Mouse (Mus musculus): ENCODE data around the gene Cspg4. TPM values are rescaled to one million over a fixed set of nuclear protein-coding genes. Genes with fewer than 3 reads are reported as not detected.
A peak's percentile ranks its signal among the peaks of the same experiment; 100 is the strongest.

Cspg4 gene
- polyA plus RNA-seq, 1 experiment from 2014 or later: 9.1 TPM

DNA sequence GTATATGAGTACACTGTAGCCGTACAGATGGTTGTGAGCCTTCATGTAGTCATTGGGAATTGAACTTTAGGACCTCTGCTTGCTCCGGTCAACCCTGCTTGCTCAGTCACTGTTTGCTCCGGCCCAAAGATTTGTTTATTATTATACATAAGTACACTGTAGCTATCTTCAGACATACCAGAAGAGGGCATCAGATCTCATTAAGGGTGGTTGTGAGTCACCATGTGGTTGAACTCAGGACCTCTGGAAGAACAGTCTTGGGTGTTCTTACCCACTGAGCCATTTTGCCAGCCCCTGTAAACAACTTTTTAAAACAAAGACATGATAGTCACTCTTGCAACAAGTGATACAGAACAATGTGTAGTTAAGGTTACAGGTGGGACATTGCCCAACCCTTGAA, 32.9 kb upstream of the Cspg4 start:
- no peak overlapping the region for H3K9ac ChIP-seq (replicated peaks; ENCODE audit: low read depth)
- 67% methylated on average over 3 of the region's 3 CpGs for WGBS
- no peaks in the 10 kb centered on the region for H3K9me3 ChIP-seq (ENCODE audit: low read length)
- DNase-seq (ENCODE audit: low spot score): no peak
- no peak for ATAC-seq
- H3K4me2 ChIP-seq (replicated peaks; ENCODE audit: low read depth, low read length): no peak overlapping the region
- H3K4me1 ChIP-seq (ENCODE audit: insufficient read depth, low read depth, low read length): no peaks in the 10 kb centered on the region
- H3K27me3 ChIP-seq (replicated peaks; ENCODE audit: insufficient read depth, low read length): no peaks in the 10 kb centered on the region
- no peak overlapping the region for H3K27ac ChIP-seq (ENCODE audit: low read length)
- TF ChIP-seq EP300 (IDR thresholded peaks at IDR 0.05) (no peak), CTCF (IDR thresholded peaks at IDR 0.05) (no peak)
- H3K4me3 ChIP-seq (ENCODE audit: low read depth, low read length): no peak overlapping the region
- H3K36me3 ChIP-seq (ENCODE audit: insufficient read depth, low read length): no peaks in the 10 kb centered on the region

DNA sequence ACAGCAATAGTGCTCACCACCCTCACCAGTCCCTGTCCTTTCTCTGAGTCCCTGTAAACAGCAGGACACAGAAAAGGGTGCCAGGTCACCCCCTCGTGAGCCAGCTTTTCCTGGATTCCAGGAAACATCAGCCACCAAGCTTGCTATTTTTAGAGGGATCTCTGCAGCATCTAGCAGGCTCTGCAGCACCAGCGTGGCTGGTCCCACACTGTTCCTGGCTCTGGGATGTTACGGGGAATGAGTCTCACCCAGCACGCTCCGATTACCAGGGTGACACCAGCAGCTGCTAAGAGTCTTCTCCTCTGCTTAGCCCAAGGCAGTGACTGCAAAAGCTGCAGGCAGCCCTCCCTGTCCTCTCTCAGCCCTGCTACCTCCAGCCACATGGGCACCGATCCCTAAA, 31.9 kb upstream of the Cspg4 start:
- no peaks in the 10 kb centered on the region for H3K27me3 ChIP-seq (replicated peaks; ENCODE audit: insufficient read depth, low read length)
- no peak for TF ChIP-seq EP300 (IDR thresholded peaks at IDR 0.05)
- no peak overlapping the region for H3K4me3 ChIP-seq (ENCODE audit: low read depth, low read length)
- DNase-seq (ENCODE audit: low spot score) (no peak), ATAC-seq (no peak)
- 23% methylated on average over 6 of the region's 6 CpGs for WGBS
- no peaks in the 10 kb centered on the region for H3K36me3 ChIP-seq (ENCODE audit: insufficient read depth, low read length)
- no peak overlapping the region for H3K9ac ChIP-seq (replicated peaks; ENCODE audit: low read depth)
- H3K27ac ChIP-seq (ENCODE audit: low read length): no peak overlapping the region
- H3K9me3 ChIP-seq (ENCODE audit: low read length): no peaks in the 10 kb centered on the region
- no peaks in the 10 kb centered on the region for H3K4me1 ChIP-seq (ENCODE audit: insufficient read depth, low read depth, low read length)
- no peak overlapping the region for H3K4me2 ChIP-seq (replicated peaks; ENCODE audit: low read depth, low read length)

DNA sequence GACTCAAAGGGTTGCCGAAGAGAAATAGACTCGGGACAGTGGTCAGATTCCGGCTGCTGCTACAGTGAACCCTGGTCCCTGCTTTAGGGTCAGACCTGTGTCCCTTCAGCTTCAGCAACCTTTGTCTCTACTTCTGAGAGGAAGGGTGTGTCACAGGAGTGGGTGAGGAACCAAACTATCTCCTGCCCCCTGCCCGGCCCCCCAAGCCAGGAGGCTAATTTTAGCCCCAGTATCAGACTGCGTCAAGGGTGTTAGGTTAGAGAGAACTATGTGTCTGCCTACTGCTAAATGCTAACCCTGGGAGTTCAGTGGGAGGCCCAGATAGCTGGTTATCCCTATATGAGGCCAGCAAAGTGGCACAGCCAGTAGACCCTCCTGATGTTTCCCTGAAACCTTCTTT, 29.7 kb upstream of the Cspg4 start:
- 67% methylated on average over 5 of the region's 5 CpGs for WGBS
- no peaks in the 10 kb centered on the region for H3K36me3 ChIP-seq (ENCODE audit: insufficient read depth, low read length)
- ATAC-seq (no peak), DNase-seq (ENCODE audit: low spot score) (no peak)
- H3K27ac ChIP-seq (ENCODE audit: low read length): no peak overlapping the region
- no peak overlapping the region for H3K9ac ChIP-seq (replicated peaks; ENCODE audit: low read depth)
- no peak overlapping the region for H3K4me2 ChIP-seq (replicated peaks; ENCODE audit: low read depth, low read length)
- TF ChIP-seq EP300 (IDR thresholded peaks at IDR 0.05) (no peak), CTCF (IDR thresholded peaks at IDR 0.05) (no peak)
- H3K4me3 ChIP-seq (ENCODE audit: low read depth, low read length): no peak overlapping the region
- no peaks in the 10 kb centered on the region for H3K9me3 ChIP-seq (ENCODE audit: low read length)
- no peaks in the 10 kb centered on the region for H3K4me1 ChIP-seq (ENCODE audit: insufficient read depth, low read depth, low read length)
- H3K27me3 ChIP-seq (replicated peaks; ENCODE audit: insufficient read depth, low read length): no peaks in the 10 kb centered on the region

DNA sequence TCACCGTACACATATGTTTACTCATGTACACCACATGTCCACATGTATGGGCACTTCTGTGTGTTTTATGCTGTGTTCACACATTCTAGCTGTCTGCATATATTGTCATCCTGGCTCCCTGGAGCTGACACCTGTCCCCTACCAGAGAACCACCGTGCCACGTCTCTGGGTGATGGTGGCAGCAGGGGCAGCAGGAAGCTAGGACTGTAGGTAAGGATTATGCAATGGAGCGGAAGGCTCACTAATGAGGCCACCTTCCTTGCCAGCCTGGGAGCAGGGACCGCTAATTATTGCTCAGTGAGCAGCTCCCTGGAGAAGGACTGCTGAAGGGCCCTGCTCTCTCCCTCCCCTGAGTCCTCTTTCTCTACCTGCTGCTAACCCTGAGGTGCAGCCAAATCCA, 24.1 kb upstream of the Cspg4 start:
- WGBS: 80% methylated on average over 5 of the region's 5 CpGs
- H3K4me2 ChIP-seq (replicated peaks; ENCODE audit: low read depth, low read length): no peak overlapping the region
- no peaks in the 10 kb centered on the region for H3K36me3 ChIP-seq (ENCODE audit: insufficient read depth, low read length)
- no peak overlapping the region for H3K9ac ChIP-seq (replicated peaks; ENCODE audit: low read depth)
- no peak overlapping the region for H3K4me3 ChIP-seq (ENCODE audit: low read depth, low read length)
- no peaks in the 10 kb centered on the region for H3K4me1 ChIP-seq (ENCODE audit: insufficient read depth, low read depth, low read length)
- no peaks in the 10 kb centered on the region for H3K9me3 ChIP-seq (ENCODE audit: low read length)
- H3K27ac ChIP-seq (ENCODE audit: low read length): no peak overlapping the region
- TF ChIP-seq CTCF (IDR thresholded peaks at IDR 0.05) (no peak), EP300 (IDR thresholded peaks at IDR 0.05) (no peak)
- no peaks in the 10 kb centered on the region for H3K27me3 ChIP-seq (replicated peaks; ENCODE audit: insufficient read depth, low read length)
- DNase-seq (ENCODE audit: low spot score) (no peak), ATAC-seq (no peak)

DNA sequence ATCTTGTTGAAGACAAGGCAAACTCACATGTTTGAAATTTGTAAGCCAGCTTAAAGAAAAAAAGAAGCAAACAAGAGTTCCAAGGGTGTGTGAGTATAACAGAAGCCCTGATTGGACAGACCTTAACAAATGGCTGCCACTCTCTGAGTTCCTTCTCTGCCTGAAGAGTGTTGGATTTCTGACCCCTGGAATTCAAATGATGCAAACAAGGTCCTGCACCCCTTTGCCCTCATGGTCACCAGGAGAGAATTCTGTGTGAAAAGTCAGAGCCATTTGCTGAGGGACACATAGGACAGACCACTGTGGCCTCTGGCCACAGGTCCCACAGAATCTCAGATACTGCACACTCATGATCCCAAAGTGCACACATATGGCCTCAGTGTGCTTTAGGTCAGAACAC, 23.0 kb upstream of the Cspg4 start:
- no peak overlapping the region for H3K27ac ChIP-seq (ENCODE audit: low read length)
- no peak overlapping the region for H3K4me2 ChIP-seq (replicated peaks; ENCODE audit: low read depth, low read length)
- no peaks in the 10 kb centered on the region for H3K4me1 ChIP-seq (ENCODE audit: insufficient read depth, low read depth, low read length)
- TF ChIP-seq CTCF (IDR thresholded peaks at IDR 0.05): no peak
- no peak for TF ChIP-seq EP300 (IDR thresholded peaks at IDR 0.05)
- no peak for DNase-seq (ENCODE audit: low spot score)
- H3K9ac ChIP-seq (replicated peaks; ENCODE audit: low read depth): no peak overlapping the region
- ATAC-seq: no peak
- H3K36me3 ChIP-seq (ENCODE audit: insufficient read depth, low read length): no peaks in the 10 kb centered on the region
- no peaks in the 10 kb centered on the region for H3K27me3 ChIP-seq (replicated peaks; ENCODE audit: insufficient read depth, low read length)
- H3K9me3 ChIP-seq (ENCODE audit: low read length): no peaks in the 10 kb centered on the region
- H3K4me3 ChIP-seq (ENCODE audit: low read depth, low read length): no peak overlapping the region

GRCm38 (mm10) chr9:56842303-56842719, 22.5 kb upstream of the Cspg4 start:
- TF ChIP-seq CTCF (IDR thresholded peaks at IDR 0.05) (no peak), EP300 (IDR thresholded peaks at IDR 0.05) (no peak)
- WGBS: 40% methylated on average over 3 of the region's 3 CpGs
- Histone ChIP-seq H3K4me1 (ENCODE audit: insufficient read depth, low read depth, low read length) (no peaks in the 10 kb centered on the region), H3K9ac (replicated peaks; ENCODE audit: low read depth) (no peak overlapping the region), H3K36me3 (ENCODE audit: insufficient read depth, low read length) (no peaks in the 10 kb centered on the region), H3K9me3 (ENCODE audit: low read length) (no peaks in the 10 kb centered on the region), H3K4me3 (ENCODE audit: low read depth, low read length) (no peak overlapping the region), H3K4me2 (replicated peaks; ENCODE audit: low read depth, low read length) (no peak overlapping the region), H3K27ac (ENCODE audit: low read length) (no peak overlapping the region), H3K27me3 (replicated peaks; ENCODE audit: insufficient read depth, low read length) (no peaks in the 10 kb centered on the region)
- no peak for ATAC-seq
- DNase-seq (ENCODE audit: low spot score): no peak

DNA sequence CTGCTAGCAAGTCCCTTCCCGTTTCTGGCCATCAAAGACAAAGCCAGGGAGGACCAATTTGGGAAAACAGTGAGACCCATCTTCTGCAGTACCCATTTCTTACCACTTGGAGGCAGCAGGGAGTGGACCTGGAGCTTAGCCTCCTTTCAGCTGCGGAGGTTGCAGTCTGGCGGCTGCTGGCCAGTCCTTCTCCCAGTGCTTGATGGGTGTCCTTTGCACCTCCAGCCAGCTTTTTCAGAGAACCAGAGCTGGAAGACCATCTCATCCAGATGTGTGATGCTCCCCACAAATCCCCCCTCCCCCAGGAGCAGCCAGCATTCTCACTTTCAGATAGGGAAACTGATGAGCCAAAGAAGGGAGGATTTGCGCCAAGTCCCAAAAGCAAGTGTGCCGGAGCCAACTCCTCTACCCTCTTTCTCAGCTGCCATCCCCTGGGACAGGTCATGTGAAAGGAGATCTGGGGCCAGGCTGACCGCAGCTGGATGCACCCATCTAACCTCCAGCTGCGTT, 21.1 kb upstream of the Cspg4 start:
- Histone ChIP-seq H3K9ac (replicated peaks; ENCODE audit: low read depth) (no peak overlapping the region), H3K27me3 (replicated peaks; ENCODE audit: insufficient read depth, low read length) (no peaks in the 10 kb centered on the region), H3K27ac (ENCODE audit: low read length) (no peak overlapping the region), H3K4me1 (ENCODE audit: insufficient read depth, low read depth, low read length) (no peaks in the 10 kb centered on the region), H3K36me3 (ENCODE audit: insufficient read depth, low read length) (no peaks in the 10 kb centered on the region), H3K4me3 (ENCODE audit: low read depth, low read length) (no peak overlapping the region), H3K9me3 (ENCODE audit: low read length) (no peaks in the 10 kb centered on the region), H3K4me2 (replicated peaks; ENCODE audit: low read depth, low read length) (no peak overlapping the region)
- 31% methylated on average over 7 of the region's 7 CpGs for WGBS
- DNase-seq (ENCODE audit: low spot score): peak; percentile 70
- ATAC-seq: no peak; the same call in 1 of the 2 replicates
- TF ChIP-seq CTCF (IDR thresholded peaks at IDR 0.05) (peak; percentile 94), EP300 (IDR thresholded peaks at IDR 0.05) (no peak)

Measured in lung, postnatal 0 days (tissue).